Mouse (Mus musculus) adrenal gland, postnatal 25 days (tissue): Measurements from ENCODE around the gene Scn2b. TPM values are rescaled to one million over a fixed set of nuclear protein-coding genes. Genes with fewer than 3 reads are reported as not detected.

Source experiments
- DNase-seq: peaks from one replicate; pipeline ENCODE4 v3.0.0; 2021; ENCODE audit warnings: mixed read lengths
- total RNA-seq: library from RNA; stranded (reverse); gene quantifications from 2 replicates; pipeline ENCODE4 v1.2.3, GENCODE M21; 2021

The Scn2b gene
- total RNA-seq, 1 experiment from 2014 or later: 11.0 TPM

DNA sequence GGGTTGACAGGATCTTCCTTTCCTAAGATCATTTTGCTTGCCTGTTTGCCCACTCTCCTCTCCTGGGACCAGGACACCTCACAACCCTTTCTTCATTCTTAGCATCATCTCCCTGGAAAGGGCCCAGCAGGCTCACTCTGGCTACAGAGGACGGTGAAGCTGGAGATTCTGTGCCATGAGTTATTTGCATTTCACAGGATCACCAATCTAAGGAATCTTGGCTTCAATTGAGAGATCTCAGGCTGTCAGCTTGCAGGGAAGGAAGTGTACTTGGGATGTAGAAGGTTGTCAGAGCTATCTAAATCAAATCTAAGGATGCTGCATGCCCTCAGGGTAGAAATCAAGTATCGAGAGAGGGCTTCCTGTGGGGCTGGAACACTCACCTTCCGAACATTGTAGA lies 55.9 kb downstream of the Scn2b start:
- no peak for DNase-seq

DNA sequence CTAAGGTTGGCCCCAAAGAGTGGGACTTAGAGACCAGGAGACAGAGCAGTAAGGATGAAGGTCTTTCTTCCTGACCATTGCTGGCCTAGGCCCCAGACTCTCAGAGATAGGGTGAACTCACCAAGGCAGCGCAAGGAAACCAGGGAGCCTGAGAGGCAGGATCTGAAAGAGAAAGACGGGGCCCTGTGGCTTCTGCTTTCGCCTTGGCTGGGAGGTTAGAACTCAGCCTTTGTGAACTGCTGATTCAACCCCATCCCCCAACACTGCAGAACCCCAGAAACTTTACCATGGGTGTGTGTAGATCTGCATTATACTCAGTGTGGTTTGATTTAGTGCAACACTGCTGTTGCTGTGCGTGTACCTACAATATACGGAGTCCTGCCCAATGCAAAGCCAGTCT lies 61.7 kb downstream of the Scn2b start:
- DNase-seq: no peak

Other genes with a start within 250 kb of the Scn2b start
- gene Kmt2a, start 236.5 kb upstream of the Scn2b start, total RNA-seq: 31.5 and 47.5 TPM in 2 replicates
- 383 and 529 TPM in 2 replicates for gene Atp5l, start 197.0 kb upstream of the Scn2b start, total RNA-seq
- gene Ube4a, start 152.2 kb upstream of the Scn2b start, total RNA-seq: 71.9 and 105 TPM in 2 replicates
- 0.52 TPM in 1 of 2 replicates, not detected in the other for gene Cd3g, start 137.4 kb upstream of the Scn2b start, total RNA-seq
- not detected in 2 replicates for gene Cd3d, start 136.0 kb upstream of the Scn2b start, total RNA-seq
- gene Cd3e, start 108.2 kb upstream of the Scn2b start, total RNA-seq: 0.46 TPM in 1 of 2 replicates, not detected in the other
- gene Mpzl2, start 78.0 kb upstream of the Scn2b start, total RNA-seq: 5.7 and 7.4 TPM in 2 replicates
- gene Mpzl3, start 62.6 kb upstream of the Scn2b start, total RNA-seq: 6.0 and 6.8 TPM in 2 replicates
- gene Jaml, start 38.6 kb upstream of the Scn2b start, total RNA-seq: 1.1 and 2.6 TPM in 2 replicates
- 0.24 and 0.49 TPM in 2 replicates for gene Scn4b, start 20.6 kb downstream of the Scn2b start, total RNA-seq
- not detected in 2 replicates for gene BC049352, start 64.2 kb downstream of the Scn2b start, total RNA-seq
- gene Tmprss4, start 86.3 kb downstream of the Scn2b start, total RNA-seq: not detected in 2 replicates
- 1.6 and 1.9 TPM in 2 replicates for gene Il10ra, start 151.4 kb downstream of the Scn2b start, total RNA-seq
- gene Tmprss13, start 201.3 kb downstream of the Scn2b start, total RNA-seq: 0.12 TPM in 1 of 2 replicates, not detected in the other